ENCODE assay signal across 26 mouse cellular contexts in genomic region chr4:143185496-143185895, GRCm38 (mm10). TPM values are rescaled to one million over a fixed set of nuclear protein-coding genes. Genes with fewer than 3 reads are reported as not detected.
A peak's percentile ranks its signal among the peaks of the same experiment; 100 is the strongest.
DNase-seq lines count a peak whose midpoint lies in the region; ATAC-seq lines count a peak whose summit lies in the region.
"Had no signal": no experiment of that assay in that cellular context is flagged by ENCODE, and none has a peak within 500 bp of the region (broad histone marks: within the 10 kb centered on the region; RNA-seq: fewer than 3 reads in every experiment).

No protein-coding gene starts in this region.

- H3K4me3 ChIP-seq in intestine, embryonic 14.5 days (ENCODE audit: low read depth, low read length): no peak overlapping the region
- no peak overlapping the region for H3K4me3 ChIP-seq in intestine, embryonic 16.5 days (ENCODE audit: low read length)
- H3K4me3 ChIP-seq: embryonic facial prominence, embryonic 13.5 days; forebrain, embryonic 10.5 days; forebrain, embryonic 15.5 days; hindbrain, embryonic 13.5 days; limb, embryonic 10.5 days; limb, embryonic 15.5 days had no signal

- no peaks in the 10 kb centered on the region for H3K36me3 ChIP-seq in intestine, embryonic 14.5 days (ENCODE audit: control insufficient read depth, insufficient read depth, low read length)
- H3K36me3 ChIP-seq in intestine, embryonic 16.5 days (ENCODE audit: control insufficient read depth, insufficient read depth, low read length): no peaks in the 10 kb centered on the region

- H3K9ac ChIP-seq in intestine, embryonic 14.5 days (ENCODE audit: low read length): no peak overlapping the region
- H3K9ac ChIP-seq in intestine, embryonic 16.5 days (ENCODE audit: low read depth, low read length): no peak overlapping the region
- H3K9ac ChIP-seq: embryonic facial prominence, embryonic 13.5 days; forebrain, embryonic 15.5 days; hindbrain, embryonic 13.5 days; limb, embryonic 15.5 days had no signal

- H3K4me2 ChIP-seq in intestine, embryonic 14.5 days (ENCODE audit: low read length): no peak overlapping the region
- no peak overlapping the region for H3K4me2 ChIP-seq in intestine, embryonic 16.5 days (ENCODE audit: low read depth, low read length)
- H3K4me2 ChIP-seq: embryonic facial prominence, embryonic 13.5 days; forebrain, embryonic 15.5 days; heart, embryonic 11.5 days; hindbrain, embryonic 13.5 days; limb, embryonic 15.5 days; midbrain, embryonic 11.5 days had no signal

- no peaks in the 10 kb centered on the region for H3K9me3 ChIP-seq in intestine, embryonic 14.5 days (ENCODE audit: control insufficient read depth, low read length)
- H3K9me3 ChIP-seq in intestine, embryonic 16.5 days (ENCODE audit: control insufficient read depth, low read length): no peaks in the 10 kb centered on the region
- H3K9me3 ChIP-seq: embryonic facial prominence, embryonic 13.5 days; forebrain, embryonic 10.5 days; forebrain, embryonic 15.5 days; hindbrain, embryonic 13.5 days; limb, embryonic 10.5 days; limb, embryonic 15.5 days had no signal

- 70% methylated on average over 9 of the region's 9 CpGs for WGBS in intestine, embryonic 14.5 days
- WGBS in intestine, embryonic 16.5 days: 78% methylated on average over 9 of the region's 9 CpGs

- no peaks in the 10 kb centered on the region for H3K27me3 ChIP-seq in intestine, embryonic 14.5 days (replicated peaks; ENCODE audit: control insufficient read depth, insufficient read depth, low read length)
- no peaks in the 10 kb centered on the region for H3K27me3 ChIP-seq in intestine, embryonic 16.5 days (replicated peaks; ENCODE audit: control insufficient read depth, insufficient read depth, low read length)
- H3K27me3 ChIP-seq: embryonic facial prominence, embryonic 13.5 days; forebrain, embryonic 15.5 days; hindbrain, embryonic 13.5 days; limb, embryonic 15.5 days; Patski had no signal

- no peak overlapping the region for H3K27ac ChIP-seq in intestine, embryonic 14.5 days (ENCODE audit: low read depth)
- H3K27ac ChIP-seq in intestine, embryonic 16.5 days (ENCODE audit: low read length): no peak overlapping the region
- H3K27ac ChIP-seq: embryonic facial prominence, embryonic 13.5 days; forebrain, embryonic 10.5 days; forebrain, embryonic 15.5 days; hindbrain, embryonic 13.5 days; kidney, postnatal 0 days; limb, embryonic 10.5 days; limb, embryonic 15.5 days had no signal

- peak; percentile 32 for DNase-seq in intestine, embryonic 14.5 days (ENCODE audit: low spot score)
- DNase-seq in kidney, postnatal 10 days: peak; percentile 10
- no peak for DNase-seq in kidney, postnatal 4 days
- DNase-seq in A20 (ENCODE audit: low read depth, low spot score): peak; percentile 78
- DNase-seq in kidney, postnatal 36 days: peak; percentile 49 to 57
- no peak for DNase-seq in layer of hippocampus, adult 8-10 months (ENCODE audit: low spot score in 2 of 2)
- DNase-seq: adrenal gland, postnatal 14 days; cerebellum, adult 18-20 months; cerebellum, postnatal 10 days; gastrocnemius, postnatal 25 days; heart, postnatal 4 days; lung, postnatal 36 days; right cerebral cortex, adult 18-20 months; spleen, adult 18-20 months had no signal

- no peak for ATAC-seq in intestine, embryonic 14.5 days (replicated peaks; ENCODE audit: low FRiP score, low TSS enrichment, low read depth)
- no peak for ATAC-seq in intestine, embryonic 16.5 days
- ATAC-seq: forebrain, embryonic 15.5 days; midbrain, embryonic 16.5 days; Patski had no signal

- no peaks in the 10 kb centered on the region for H3K4me1 ChIP-seq in intestine, embryonic 14.5 days (replicated peaks; ENCODE audit: control insufficient read depth, insufficient read depth, low read length)
- peaks cover under 1% of the 10 kb centered on the region for H3K4me1 ChIP-seq in intestine, embryonic 16.5 days (ENCODE audit: control insufficient read depth, insufficient read depth, low read length)
- H3K4me1 ChIP-seq: embryonic facial prominence, embryonic 13.5 days; forebrain, embryonic 10.5 days; forebrain, embryonic 15.5 days had no signal

RNA-seq across cellular contexts. Expression of gene Prdm2, which starts 27.3 kb away (rescaled TPM):
- polyA plus RNA-seq in intestine, embryonic 14.5 days (2014; fragmentation: Nextera tagmentation; extraction: Ambion mirVana): 12.4 and 12.5 TPM in 2 replicates
- 6.9 and 7.0 TPM in 2 replicates for polyA plus RNA-seq in intestine, embryonic 16.5 days (2015; fragmentation: Nextera tagmentation; extraction: Ambion mirVana)
- 10 to 100 TPM; 39.5 to 49.8 (median 45.0) TPM for total RNA-seq in layer of hippocampus, adult 8-10 months (2022)

Comparison
In these comparisons a context has a peak if more than half of its experiments do, and no peak if none do; other contexts are left out.
1. DNase-seq: peak in intestine, embryonic 14.5 days (single experiment), kidney, postnatal 10 days (single experiment), A20 (single experiment) and kidney, postnatal 36 days (2 of 2); none in kidney, postnatal 4 days (0 of 2) and layer of hippocampus, adult 8-10 months (0 of 2).